Mouse (Mus musculus): ENCODE measurements around the gene Sptbn4. TPM values are rescaled to one million over a fixed set of nuclear protein-coding genes. Genes with fewer than 3 reads are reported as not detected.

Gene Sptbn4
- polyA plus RNA-seq, 1 experiment from 2014 or later, result 0.40 TPM

GRCm38 (mm10) chr7:27478561-27478960 lies 31.1 kb upstream of the Sptbn4 start:
- peaks cover 15% of the 10 kb centered on the region for H3K36me3 ChIP-seq (ENCODE audit: control insufficient read depth, insufficient read depth, low read length)
- no peak overlapping the region for H3K4me2 ChIP-seq (ENCODE audit: low read depth, low read length)
- no peaks in the 10 kb centered on the region for H3K9me3 ChIP-seq (ENCODE audit: control insufficient read depth, low read length)
- DNase-seq (ENCODE audit: low spot score), result no peak
- no peaks in the 10 kb centered on the region for H3K27me3 ChIP-seq (replicated peaks; ENCODE audit: control insufficient read depth, insufficient read depth, low read length)
- no peak overlapping the region for H3K27ac ChIP-seq (replicated peaks; ENCODE audit: low read depth, low read length)
- peaks cover 12% of the 10 kb centered on the region for H3K4me1 ChIP-seq (ENCODE audit: control insufficient read depth, insufficient read depth, low read length)
- H3K9ac ChIP-seq (ENCODE audit: low read depth, low read length), result no peak overlapping the region
- no peak for ATAC-seq (ENCODE audit: low read depth)
- H3K4me3 ChIP-seq (ENCODE audit: low read depth, low read length), result no peak overlapping the region
- 90% methylated on average over 7 of the region's 7 CpGs for WGBS

DNA sequence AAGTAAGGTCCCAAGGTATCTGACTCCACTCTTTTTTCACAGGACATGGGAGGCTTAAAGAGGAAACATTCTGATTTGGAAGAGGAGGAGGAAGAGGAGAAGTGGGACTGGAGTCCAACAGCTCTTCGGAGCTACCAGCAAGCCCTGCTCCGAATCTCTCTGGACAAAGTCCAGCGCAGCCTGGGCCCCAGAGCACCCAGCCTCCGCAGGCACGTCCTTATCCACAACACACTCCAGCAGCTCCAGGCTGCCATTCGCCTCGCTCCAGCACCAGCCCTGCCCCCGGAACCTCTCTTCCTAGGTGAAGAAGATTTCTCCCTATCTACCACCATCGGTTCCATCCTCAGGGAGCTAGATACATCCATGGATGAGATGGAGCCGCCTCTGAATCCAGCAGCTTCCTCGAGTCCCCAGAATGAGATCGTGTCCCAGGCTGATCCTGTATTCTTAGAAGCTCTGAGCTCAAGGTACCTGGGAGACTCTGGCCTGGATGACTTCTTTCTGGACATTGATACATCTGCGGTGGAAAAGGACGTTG lies 28.7 kb upstream of the Sptbn4 start:
- Histone ChIP-seq H3K9me3 (ENCODE audit: control insufficient read depth, low read length) (no peaks in the 10 kb centered on the region), H3K4me1 (ENCODE audit: control insufficient read depth, insufficient read depth, low read length) (peaks cover 6% of the 10 kb centered on the region), H3K4me3 (ENCODE audit: low read depth, low read length) (no peak overlapping the region), H3K9ac (ENCODE audit: low read depth, low read length) (no peak overlapping the region), H3K27ac (replicated peaks; ENCODE audit: low read depth, low read length) (no peak overlapping the region), H3K36me3 (ENCODE audit: control insufficient read depth, insufficient read depth, low read length) (peaks cover 15% of the 10 kb centered on the region), H3K4me2 (ENCODE audit: low read depth, low read length) (no peak overlapping the region), H3K27me3 (replicated peaks; ENCODE audit: control insufficient read depth, insufficient read depth, low read length) (no peaks in the 10 kb centered on the region)
- DNase-seq (ENCODE audit: low spot score) (no peak), ATAC-seq (ENCODE audit: low read depth) (no peak)
- WGBS, result 97% methylated on average over 14 of the region's 14 CpGs

DNA sequence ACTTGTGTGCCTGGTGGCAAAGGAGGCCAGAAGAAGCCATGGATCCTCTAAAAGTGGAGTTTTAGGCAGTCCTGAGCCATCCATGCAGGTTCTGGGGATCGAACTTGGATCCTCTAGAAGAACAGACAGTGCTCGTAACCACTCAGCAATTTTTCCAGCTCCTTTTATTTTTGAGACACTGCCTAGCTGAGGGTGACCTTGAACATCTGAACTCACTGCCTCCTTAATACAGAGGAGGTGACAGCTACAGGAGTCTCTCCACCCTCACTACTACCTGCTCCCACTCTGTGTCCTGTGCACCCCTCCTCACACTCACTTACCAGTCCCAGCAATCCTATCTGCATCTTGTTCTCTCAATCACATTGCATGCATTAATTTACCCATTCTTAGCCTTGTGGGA lies 28.1 kb upstream of the Sptbn4 start:
- 92% methylated on average over 2 of the region's 2 CpGs for WGBS
- peak overlapping the region; percentile 80; the same call in 1 of the 2 replicates for H3K9ac ChIP-seq (ENCODE audit: low read depth, low read length)

GRCm38 (mm10) chr7:27474490-27474954 lies 27.0 kb upstream of the Sptbn4 start:
- Histone ChIP-seq H3K4me2 (ENCODE audit: low read depth, low read length) (peak overlapping the region; percentile 61), H3K4me1 (ENCODE audit: control insufficient read depth, insufficient read depth, low read length) (0 out of 2 replicates have a peak, but pooled peaks cover 5% of the 10 kb centered on the region), H3K9ac (ENCODE audit: low read depth, low read length) (peak overlapping the region; percentile 80), H3K36me3 (ENCODE audit: control insufficient read depth, insufficient read depth, low read length) (peaks cover 15% of the 10 kb centered on the region), H3K27me3 (replicated peaks; ENCODE audit: control insufficient read depth, insufficient read depth, low read length) (no peaks in the 10 kb centered on the region), H3K27ac (replicated peaks; ENCODE audit: low read depth, low read length) (peak overlapping the region; percentile 95), H3K4me3 (ENCODE audit: low read depth, low read length) (peak overlapping the region; percentile 72), H3K9me3 (ENCODE audit: control insufficient read depth, low read length) (no peaks in the 10 kb centered on the region)
- peak; percentile 100 for DNase-seq (ENCODE audit: low spot score)
- WGBS, result 2% methylated on average over 20 of the region's 23 CpGs
- ATAC-seq (ENCODE audit: low read depth), result peak; percentile 92

More for the DNA sequence above, 28.1 kb upstream of the Sptbn4 start:
- Histone ChIP-seq H3K4me3 (ENCODE audit: low read depth, low read length) (peak overlapping the region; percentile 72; the same call in 1 of the 2 replicates), H3K27ac (replicated peaks; ENCODE audit: low read depth, low read length) (no peak overlapping the region), H3K27me3 (replicated peaks; ENCODE audit: control insufficient read depth, insufficient read depth, low read length) (no peaks in the 10 kb centered on the region), H3K36me3 (ENCODE audit: control insufficient read depth, insufficient read depth, low read length) (peaks cover 15% of the 10 kb centered on the region), H3K4me2 (ENCODE audit: low read depth, low read length) (peak overlapping the region; percentile 61), H3K4me1 (ENCODE audit: control insufficient read depth, insufficient read depth, low read length) (peaks cover 5% of the 10 kb centered on the region; the same call in 1 of the 2 replicates), H3K9me3 (ENCODE audit: control insufficient read depth, low read length) (no peaks in the 10 kb centered on the region)
- ATAC-seq (ENCODE audit: low read depth) (no peak), DNase-seq (ENCODE audit: low spot score) (no peak)

GRCm38 (mm10) chr7:27473835-27474489 lies 26.5 kb upstream of the Sptbn4 start:
- Histone ChIP-seq H3K4me1 (ENCODE audit: control insufficient read depth, insufficient read depth, low read length) (0 out of 2 replicates have a peak, but pooled peaks cover 5% of the 10 kb centered on the region), H3K4me2 (ENCODE audit: low read depth, low read length) (peak overlapping the region; percentile 61), H3K9me3 (ENCODE audit: control insufficient read depth, low read length) (no peaks in the 10 kb centered on the region), H3K4me3 (ENCODE audit: low read depth, low read length) (peak overlapping the region; percentile 72), H3K36me3 (ENCODE audit: control insufficient read depth, insufficient read depth, low read length) (peaks cover 15% of the 10 kb centered on the region), H3K27ac (replicated peaks; ENCODE audit: low read depth, low read length) (peak overlapping the region; percentile 95), H3K9ac (ENCODE audit: low read depth, low read length) (peak overlapping the region; percentile 80), H3K27me3 (replicated peaks; ENCODE audit: control insufficient read depth, insufficient read depth, low read length) (no peaks in the 10 kb centered on the region)
- WGBS, result under 1% methylated on average over 34 of the region's 34 CpGs
- DNase-seq (ENCODE audit: low spot score) (no peak), ATAC-seq (ENCODE audit: low read depth) (no peak)

DNA sequence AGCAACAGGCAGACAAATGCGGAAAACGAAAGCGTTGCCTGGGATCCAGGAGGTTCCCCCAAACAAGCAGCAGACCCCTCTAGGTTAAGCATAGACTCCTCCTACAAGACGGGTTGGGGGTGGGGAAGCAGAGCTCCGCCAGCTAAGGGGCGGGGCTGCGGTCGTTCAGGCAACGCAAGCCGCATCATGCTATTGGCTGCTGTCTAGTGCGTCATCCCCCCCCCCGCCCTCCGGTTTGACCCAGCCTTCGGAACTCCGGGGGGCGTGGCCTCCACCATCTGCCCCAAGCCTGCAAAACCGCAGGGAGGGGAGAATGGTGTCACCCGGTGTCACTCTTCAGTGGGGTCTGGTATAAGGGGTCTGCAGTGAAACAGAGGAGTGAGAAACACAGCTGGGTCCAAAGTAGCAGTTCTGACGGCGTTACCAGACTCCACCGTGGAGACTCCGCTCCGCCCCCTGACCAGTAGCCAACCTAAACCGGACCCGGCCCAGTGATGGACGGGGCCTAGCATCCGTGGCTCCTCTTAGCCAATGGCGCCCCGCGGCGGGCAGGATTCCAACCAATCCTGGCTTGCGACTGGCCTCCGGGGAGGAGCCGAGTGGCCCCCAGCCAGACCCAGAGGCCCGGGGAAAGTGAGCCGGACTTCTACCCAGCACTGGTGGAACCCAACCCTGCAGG lies 25.8 kb upstream of the Sptbn4 start, which contains the start of gene Sertad3:
TSS of gene Sertad3 (plus strand) at position 613 of the 679 bp plus-strand sequence.
- WGBS, result 0% methylated on average over 33 of the region's 36 CpGs
- Histone ChIP-seq H3K4me2 (ENCODE audit: low read depth, low read length) (peak within 1 kb of the TSS; percentile 61), H3K4me1 (ENCODE audit: control insufficient read depth, insufficient read depth, low read length) (0 out of 2 replicates have a peak, but pooled peaks cover 5% of the 10 kb centered on the region), H3K36me3 (ENCODE audit: control insufficient read depth, insufficient read depth, low read length) (peaks cover 15% of the 10 kb centered on the region), H3K9me3 (ENCODE audit: control insufficient read depth, low read length) (no peaks in the 10 kb centered on the region), H3K27me3 (replicated peaks; ENCODE audit: control insufficient read depth, insufficient read depth, low read length) (no peaks in the 10 kb centered on the region), H3K9ac (ENCODE audit: low read depth, low read length) (peak within 1 kb of the TSS; percentile 80), H3K4me3 (ENCODE audit: low read depth, low read length) (peak within 1 kb of the TSS; percentile 72), H3K27ac (replicated peaks; ENCODE audit: low read depth, low read length) (peak within 1 kb of the TSS; percentile 95)
- ATAC-seq (ENCODE audit: low read depth) (peak; percentile 93), DNase-seq (ENCODE audit: low spot score) (peak; percentile 99)

DNA sequence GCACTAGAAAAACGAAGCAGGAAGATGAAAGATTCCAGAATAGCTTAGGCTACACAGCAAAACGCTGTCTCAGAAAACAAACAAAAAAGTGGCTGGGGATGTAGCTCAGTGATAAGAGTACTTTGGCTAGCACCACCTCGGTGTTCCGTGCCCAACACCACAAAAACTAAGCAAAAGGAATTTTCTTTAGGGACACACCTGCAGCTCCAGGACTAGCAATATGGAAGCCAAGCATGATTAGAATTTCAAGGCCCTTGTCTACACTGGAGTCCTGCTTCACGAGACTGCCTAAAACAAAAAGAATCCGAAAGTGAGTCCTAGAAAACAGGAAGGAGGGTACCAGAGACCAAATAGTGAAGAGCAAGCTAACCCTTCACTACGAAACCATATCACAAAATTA lies 25.1 kb upstream of the Sptbn4 start:
- 0 out of 2 replicates have a peak, but pooled peaks cover 5% of the 10 kb centered on the region for H3K4me1 ChIP-seq (ENCODE audit: control insufficient read depth, insufficient read depth, low read length)
- H3K9me3 ChIP-seq (ENCODE audit: control insufficient read depth, low read length), result no peaks in the 10 kb centered on the region
- H3K9ac ChIP-seq (ENCODE audit: low read depth, low read length), result peak overlapping the region; percentile 46; the same call in 1 of the 2 replicates
- DNase-seq (ENCODE audit: low spot score), result no peak
- H3K4me3 ChIP-seq (ENCODE audit: low read depth, low read length), result peak overlapping the region; percentile 72
- H3K27me3 ChIP-seq (replicated peaks; ENCODE audit: control insufficient read depth, insufficient read depth, low read length), result no peaks in the 10 kb centered on the region
- ATAC-seq (ENCODE audit: low read depth), result no peak
- peak overlapping the region; percentile 84 for H3K27ac ChIP-seq (replicated peaks; ENCODE audit: low read depth, low read length)
- 30% methylated on average over 7 of the region's 7 CpGs for WGBS
- peaks cover 15% of the 10 kb centered on the region for H3K36me3 ChIP-seq (ENCODE audit: control insufficient read depth, insufficient read depth, low read length)
- peak overlapping the region; percentile 49 for H3K4me2 ChIP-seq (ENCODE audit: low read depth, low read length)

GRCm38 (mm10) chr7:27471390-27472120 lies 24.1 kb upstream of the Sptbn4 start:
- H3K9me3 ChIP-seq (ENCODE audit: control insufficient read depth, low read length), result no peaks in the 10 kb centered on the region
- no peaks in the 10 kb centered on the region for H3K27me3 ChIP-seq (replicated peaks; ENCODE audit: control insufficient read depth, insufficient read depth, low read length)
- H3K27ac ChIP-seq (replicated peaks; ENCODE audit: low read depth, low read length), result no peak overlapping the region; the same call in 1 of the 2 replicates
- no peak overlapping the region for H3K4me3 ChIP-seq (ENCODE audit: low read depth, low read length)
- DNase-seq (ENCODE audit: low spot score) (no peak), ATAC-seq (ENCODE audit: low read depth) (no peak)
- WGBS, result 93% methylated on average over 11 of the region's 11 CpGs
- H3K4me2 ChIP-seq (ENCODE audit: low read depth, low read length), result no peak overlapping the region
- peaks cover 7% of the 10 kb centered on the region for H3K36me3 ChIP-seq (ENCODE audit: control insufficient read depth, insufficient read depth, low read length)
- H3K9ac ChIP-seq (ENCODE audit: low read depth, low read length), result no peak overlapping the region
- 0 out of 2 replicates have a peak, but pooled peaks cover 5% of the 10 kb centered on the region for H3K4me1 ChIP-seq (ENCODE audit: control insufficient read depth, insufficient read depth, low read length)

Measured in embryonic facial prominence, embryonic 14.5 days (tissue).